Mouse (Mus musculus): ENCODE data around the gene Pnpla3. TPM values are rescaled to one million over a fixed set of nuclear protein-coding genes. Genes with fewer than 3 reads are reported as not detected.

Gene Pnpla3
- polyA plus RNA-seq, 1 experiment: 0.23 TPM

DNA sequence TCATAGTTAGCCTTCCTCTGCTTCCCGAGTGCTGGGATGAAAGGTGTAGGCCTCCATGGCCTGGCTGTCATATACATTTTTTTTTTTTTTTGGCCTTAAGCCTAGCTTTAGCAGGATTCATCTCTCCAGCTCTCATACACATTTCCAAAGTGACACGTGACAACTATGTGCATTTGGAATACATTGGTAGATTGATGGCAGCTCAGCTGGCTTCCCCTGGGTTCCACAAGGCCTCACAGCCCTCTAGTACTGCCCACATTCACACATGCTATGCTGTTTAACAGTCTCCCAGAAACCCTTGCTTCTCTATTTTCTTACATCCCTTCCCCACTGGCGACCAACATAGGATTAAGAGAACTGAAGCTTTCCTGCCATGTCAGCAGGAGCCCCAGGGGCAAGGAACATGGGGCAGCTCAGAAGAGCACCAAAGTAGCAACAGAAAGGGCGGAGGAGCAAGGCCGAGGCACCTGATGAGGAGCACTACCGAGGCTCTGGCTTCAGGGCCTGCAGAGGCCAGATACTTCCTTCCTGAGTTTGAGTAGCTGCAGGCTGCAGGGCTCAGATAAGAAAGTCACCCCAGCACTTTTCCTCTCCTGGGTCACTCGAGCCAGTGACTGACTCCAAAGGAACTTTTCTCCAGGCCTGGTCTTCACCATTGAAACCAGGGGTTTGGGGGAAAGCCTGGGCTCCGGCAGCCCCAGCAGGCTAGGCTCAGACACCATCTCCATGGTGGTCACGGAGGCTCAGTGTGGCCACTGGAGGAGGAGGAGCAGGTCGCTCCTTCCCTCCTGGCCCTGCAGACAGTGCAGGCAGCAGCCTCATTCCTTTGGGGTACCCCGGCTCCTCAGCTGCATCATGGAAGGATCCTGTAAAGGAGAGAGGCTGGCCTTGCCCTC is 42.1 kb downstream of the Pnpla3 start:
- Histone ChIP-seq H3ac (ENCODE audit: control insufficient read depth, insufficient read length) (no peak overlapping the region), H3K79me2 (ENCODE audit: control insufficient read depth, insufficient read depth) (no peaks in the 10 kb centered on the region), H3K4me2 (ENCODE audit: low read depth) (no peak overlapping the region), H3K27me3 (ENCODE audit: control insufficient read depth, insufficient read depth, insufficient read length) (no peaks in the 10 kb centered on the region), H3K36me3 (ENCODE audit: control insufficient read depth, insufficient read depth) (peaks cover 42% of the 10 kb centered on the region), H3K4me3 (no peak overlapping the region)
- no peak for TF ChIP-seq E2F4 (IDR thresholded peaks at IDR 0.05; ENCODE audit: insufficient read depth)
- no peak for TF ChIP-seq TCF3 (IDR thresholded peaks at IDR 0.05; ENCODE audit: insufficient read length, low read depth)
- no peak for TF ChIP-seq POLR2AphosphoS2 (IDR thresholded peaks at IDR 0.05; ENCODE audit: insufficient read length, low read depth)
- TF ChIP-seq CEBPB (IDR thresholded peaks at IDR 0.05; ENCODE audit: insufficient read depth, poor library complexity, severe bottlenecking): no peak
- no peak for TF ChIP-seq MAX (IDR thresholded peaks at IDR 0.05; ENCODE audit: low read depth)
- TF ChIP-seq TCF12 (IDR thresholded peaks at IDR 0.05; ENCODE audit: insufficient read depth, poor library complexity, severe bottlenecking): no peak
- no peak for TF ChIP-seq POLR2A (IDR thresholded peaks at IDR 0.05; ENCODE audit: insufficient read length, low read depth)
- TF ChIP-seq MYOD1 (IDR thresholded peaks at IDR 0.05; ENCODE audit: control insufficient read depth in 1 of 3, insufficient read length in 2 of 3, low read depth in 2 of 3): no peak
- no peak for TF ChIP-seq SRF (IDR thresholded peaks at IDR 0.05; ENCODE audit: control insufficient read depth, insufficient read length, low read depth)
- TF ChIP-seq USF1 (IDR thresholded peaks at IDR 0.05; ENCODE audit: low read depth): no peak
- TF ChIP-seq MYOG (IDR thresholded peaks at IDR 0.05; ENCODE audit: control insufficient read depth in 1 of 3, insufficient read depth in 1 of 3, insufficient read length in 2 of 3, low read depth in 2 of 3): no peak
- TF ChIP-seq REST (IDR thresholded peaks at IDR 0.05; ENCODE audit: insufficient read depth, insufficient read length): no peak

DNA sequence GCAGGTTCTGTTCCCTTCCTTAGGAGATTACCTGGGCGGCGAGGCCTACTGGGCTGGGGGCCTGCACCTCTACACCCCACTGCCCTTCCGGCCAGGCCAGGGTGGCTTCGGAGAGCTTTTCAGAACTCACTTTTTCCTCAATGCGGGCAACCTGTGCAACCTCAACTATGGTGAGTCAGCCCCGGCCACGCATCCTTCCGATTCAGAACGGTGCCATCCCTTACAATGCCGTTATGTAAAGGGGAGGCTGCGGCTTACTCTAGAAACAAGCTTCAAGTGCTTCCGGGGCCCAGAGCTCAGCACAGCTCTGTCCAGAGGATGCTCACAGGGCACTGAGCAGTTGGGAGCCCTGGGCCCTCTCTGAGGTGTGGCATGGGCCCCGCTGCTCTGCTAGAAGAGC is 42.8 kb downstream of the Pnpla3 start:
- Histone ChIP-seq H3K79me2 (ENCODE audit: control insufficient read depth, insufficient read depth) (no peaks in the 10 kb centered on the region), H3K4me3 (no peak overlapping the region), H3K36me3 (ENCODE audit: control insufficient read depth, insufficient read depth) (peaks cover 38% of the 10 kb centered on the region), H3ac (ENCODE audit: control insufficient read depth, insufficient read length) (no peak overlapping the region), H3K27me3 (ENCODE audit: control insufficient read depth, insufficient read depth, insufficient read length) (no peaks in the 10 kb centered on the region), H3K4me2 (ENCODE audit: low read depth) (no peak overlapping the region)
- no peak for TF ChIP-seq CEBPB (IDR thresholded peaks at IDR 0.05; ENCODE audit: insufficient read depth, poor library complexity, severe bottlenecking)
- no peak for TF ChIP-seq E2F4 (IDR thresholded peaks at IDR 0.05; ENCODE audit: insufficient read depth)

DNA sequence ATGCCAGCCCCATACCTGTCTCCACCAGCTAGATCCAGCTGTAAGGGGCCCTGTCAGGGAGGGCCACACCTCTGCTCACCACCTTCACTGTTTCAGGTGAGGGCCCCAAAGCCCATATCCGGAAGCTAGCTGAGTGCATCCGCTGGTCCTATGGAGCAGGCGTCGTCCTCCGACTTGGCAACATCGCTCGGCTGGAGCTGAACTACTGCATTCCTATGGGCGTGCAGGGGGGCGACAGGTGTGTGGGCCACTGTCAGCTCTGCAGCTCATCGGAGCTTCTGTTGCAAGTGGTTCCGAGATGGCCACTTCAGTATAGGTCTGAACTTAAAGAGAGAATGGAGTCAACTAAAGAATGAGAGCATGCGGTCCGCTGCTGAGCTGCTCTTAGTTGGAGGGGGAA is 43.3 kb downstream of the Pnpla3 start:
- no peak overlapping the region for H3K4me2 ChIP-seq (ENCODE audit: low read depth)
- no peak overlapping the region for H3ac ChIP-seq (ENCODE audit: control insufficient read depth, insufficient read length)
- no peak overlapping the region for H3K4me3 ChIP-seq
- peaks cover 36% of the 10 kb centered on the region for H3K36me3 ChIP-seq (ENCODE audit: control insufficient read depth, insufficient read depth)
- TF ChIP-seq POLR2AphosphoS2 (IDR thresholded peaks at IDR 0.05; ENCODE audit: insufficient read length, low read depth): no peak
- TF ChIP-seq MAX (IDR thresholded peaks at IDR 0.05; ENCODE audit: low read depth): no peak
- no peak for TF ChIP-seq CEBPB (IDR thresholded peaks at IDR 0.05; ENCODE audit: insufficient read depth, poor library complexity, severe bottlenecking)
- TF ChIP-seq MYOD1 (IDR thresholded peaks at IDR 0.05; ENCODE audit: control insufficient read depth in 1 of 3, insufficient read length in 2 of 3, low read depth in 2 of 3): no peak
- no peak for TF ChIP-seq TCF12 (IDR thresholded peaks at IDR 0.05; ENCODE audit: insufficient read depth, poor library complexity, severe bottlenecking)
- TF ChIP-seq TCF3 (IDR thresholded peaks at IDR 0.05; ENCODE audit: insufficient read length, low read depth): no peak
- no peak for TF ChIP-seq USF1 (IDR thresholded peaks at IDR 0.05; ENCODE audit: low read depth)
- no peaks in the 10 kb centered on the region for H3K27me3 ChIP-seq (ENCODE audit: control insufficient read depth, insufficient read depth, insufficient read length)
- H3K79me2 ChIP-seq (ENCODE audit: control insufficient read depth, insufficient read depth): no peaks in the 10 kb centered on the region

DNA sequence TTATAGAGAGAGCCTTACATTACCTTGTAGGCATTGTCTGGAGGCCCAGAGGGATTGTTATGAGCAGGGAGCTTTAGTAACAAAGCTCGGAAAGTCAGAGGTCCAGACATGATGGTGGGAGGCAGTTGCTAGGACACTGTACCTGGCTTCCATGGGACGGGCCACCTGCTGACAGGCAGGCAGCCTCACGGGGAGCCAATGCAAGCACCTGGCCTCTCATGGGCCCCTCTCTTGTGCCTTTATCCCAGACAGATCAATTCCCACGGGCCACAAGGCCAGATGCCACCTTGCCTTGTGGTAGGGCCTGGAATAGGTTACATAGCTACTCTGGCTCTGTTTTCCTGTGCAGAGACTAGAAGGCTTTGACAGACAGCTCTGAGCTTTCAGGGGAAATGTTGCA is 43.9 kb downstream of the Pnpla3 start:
- Histone ChIP-seq H3K36me3 (ENCODE audit: control insufficient read depth, insufficient read depth) (peaks cover 30% of the 10 kb centered on the region), H3K79me2 (ENCODE audit: control insufficient read depth, insufficient read depth) (no peaks in the 10 kb centered on the region), H3K27me3 (ENCODE audit: control insufficient read depth, insufficient read depth, insufficient read length) (no peaks in the 10 kb centered on the region), H3K4me2 (ENCODE audit: low read depth) (peak overlapping the region; percentile 14), H3K4me3 (no peak overlapping the region), H3ac (ENCODE audit: control insufficient read depth, insufficient read length) (no peak overlapping the region)
- TF ChIP-seq SRF (IDR thresholded peaks at IDR 0.05; ENCODE audit: control insufficient read depth, insufficient read length, low read depth) (no peak), MAX (IDR thresholded peaks at IDR 0.05; ENCODE audit: low read depth) (no peak), TCF3 (IDR thresholded peaks at IDR 0.05; ENCODE audit: insufficient read length, low read depth) (no peak), TCF12 (IDR thresholded peaks at IDR 0.05; ENCODE audit: insufficient read depth, poor library complexity, severe bottlenecking) (no peak), CEBPB (IDR thresholded peaks at IDR 0.05; ENCODE audit: insufficient read depth, poor library complexity, severe bottlenecking) (no peak)

DNA sequence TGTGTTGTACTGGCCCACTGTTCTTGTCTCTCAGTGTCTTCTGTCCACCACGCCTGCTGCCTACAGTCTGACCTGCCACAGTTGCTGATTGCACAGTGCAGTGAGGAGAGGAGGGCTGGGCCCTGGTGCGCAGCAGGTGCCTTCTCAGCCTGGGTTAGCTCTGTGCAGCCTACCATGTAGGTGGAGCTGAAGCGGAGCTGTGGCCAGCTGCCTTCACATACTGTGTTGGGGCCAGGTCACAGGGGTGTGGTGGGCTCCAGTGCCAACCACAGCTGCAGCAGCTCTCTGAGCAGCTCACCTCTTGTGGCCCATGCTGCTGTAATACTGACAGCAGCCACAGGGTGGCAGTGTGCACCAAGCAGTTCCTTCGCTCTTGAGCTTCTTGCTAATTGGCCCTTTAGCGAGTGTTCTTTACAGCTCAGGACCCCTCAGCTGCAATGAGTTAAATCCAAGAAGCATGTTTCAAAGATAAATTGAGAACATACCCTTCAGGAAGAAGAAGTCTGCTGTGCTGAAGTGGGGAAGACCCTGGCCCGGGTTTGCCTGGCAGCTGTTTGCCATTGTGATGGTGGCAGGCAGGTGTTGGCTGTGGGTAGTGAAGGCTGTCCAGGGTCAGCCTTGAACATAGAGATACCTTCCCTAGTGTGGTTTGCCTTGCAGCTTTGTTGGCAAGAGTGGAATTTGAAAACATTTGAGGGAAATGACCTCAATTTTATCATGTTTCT is 44.6 kb downstream of the Pnpla3 start:
- Histone ChIP-seq H3K4me2 (ENCODE audit: low read depth) (peak overlapping the region; percentile 71), H3K27me3 (ENCODE audit: control insufficient read depth, insufficient read depth, insufficient read length) (no peaks in the 10 kb centered on the region), H3ac (ENCODE audit: control insufficient read depth, insufficient read length) (no peak overlapping the region), H3K79me2 (ENCODE audit: control insufficient read depth, insufficient read depth) (no peaks in the 10 kb centered on the region), H3K36me3 (ENCODE audit: control insufficient read depth, insufficient read depth) (peaks cover 23% of the 10 kb centered on the region), H3K4me3 (no peak overlapping the region)
- TF ChIP-seq TCF3 (IDR thresholded peaks at IDR 0.05; ENCODE audit: insufficient read length, low read depth): peak; percentile 74
- TF ChIP-seq MYOD1 (IDR thresholded peaks at IDR 0.05; ENCODE audit: control insufficient read depth in 1 of 3, insufficient read length in 2 of 3, low read depth in 2 of 3): peak; percentile 75 to 98 (median 93)
- TF ChIP-seq TCF12 (IDR thresholded peaks at IDR 0.05; ENCODE audit: insufficient read depth, poor library complexity, severe bottlenecking): peak; percentile 75
- peak; percentile 15 to 92 (median 89) for TF ChIP-seq MYOG (IDR thresholded peaks at IDR 0.05; ENCODE audit: control insufficient read depth in 1 of 3, insufficient read depth in 1 of 3, insufficient read length in 2 of 3, low read depth in 2 of 3)
- TF ChIP-seq REST (IDR thresholded peaks at IDR 0.05; ENCODE audit: insufficient read depth, insufficient read length): no peak
